Mouse (Mus musculus) c-Kit-negative CD71-positive TER-119-positive erythroid progenitor cells, embryonic 14.5 days (primary cell): ENCODE data around the gene Prdm12.

Source experiments
- DNase-seq: peaks from one replicate; pipeline ENCODE4 v3.0.0-alpha.2; 2013; ENCODE audit warnings: low read depth, low spot score

Gene Prdm12

GRCm38 (mm10) chr2:31639901-31640608 lies at the start of gene Prdm12:
Gene Prdm12 (plus strand): TSS chr2:31640037.
- DNase-seq = no peak

GRCm38 (mm10) chr2:31591799-31592484 lies 47.9 kb upstream of the Prdm12 start:
- no peak for DNase-seq

GRCm38 (mm10) chr2:31607555-31607954 lies 32.3 kb upstream of the Prdm12 start:
- no peak for DNase-seq

GRCm38 (mm10) chr2:31609859-31610261 lies 30.0 kb upstream of the Prdm12 start:
- no peak for DNase-seq

- DNase-seq = no peak
Measured at GRCm38 (mm10) chr2:31610922-31611321, 28.9 kb upstream of the Prdm12 start.

GRCm38 (mm10) chr2:31611400-31611799 lies 28.4 kb upstream of the Prdm12 start:
- no peak for DNase-seq

GRCm38 (mm10) chr2:31612627-31613026 lies 27.2 kb upstream of the Prdm12 start:
- DNase-seq = no peak

GRCm38 (mm10) chr2:31613781-31614180 lies 26.1 kb upstream of the Prdm12 start:
- no peak for DNase-seq

- no peak for DNase-seq
Measured at GRCm38 (mm10) chr2:31618484-31619161, 21.2 kb upstream of the Prdm12 start.

- DNase-seq = no peak
Measured at GRCm38 (mm10) chr2:31619208-31619607, 20.6 kb upstream of the Prdm12 start.

- no peak for DNase-seq
Measured at GRCm38 (mm10) chr2:31633531-31633930, 6.3 kb upstream of the Prdm12 start.

- DNase-seq = no peak
Measured at GRCm38 (mm10) chr2:31635281-31636137, 4.3 kb upstream of the Prdm12 start.

GRCm38 (mm10) chr2:31636138-31636741 lies 3.6 kb upstream of the Prdm12 start:
- DNase-seq = no peak

- no peak for DNase-seq
Measured at GRCm38 (mm10) chr2:31636742-31637141, 3.1 kb upstream of the Prdm12 start.

GRCm38 (mm10) chr2:31637311-31637710 lies 2.5 kb upstream of the Prdm12 start:
- DNase-seq = no peak

- no peak for DNase-seq
Measured at GRCm38 (mm10) chr2:31637807-31638206, 2.0 kb upstream of the Prdm12 start.

- DNase-seq = no peak
Measured at GRCm38 (mm10) chr2:31638581-31639465, 1.0 kb upstream of the Prdm12 start.

- DNase-seq = no peak
Measured at GRCm38 (mm10) chr2:31639466-31639760, 424 bp upstream of the Prdm12 start.

GRCm38 (mm10) chr2:31640609-31641507 lies 1.0 kb downstream of the Prdm12 start:
- no peak for DNase-seq

GRCm38 (mm10) chr2:31641508-31641830 lies 1.6 kb downstream of the Prdm12 start:
- DNase-seq = no peak
